1 mouse cellular context compared by ENCODE assay signal in the genomic region with DNA sequence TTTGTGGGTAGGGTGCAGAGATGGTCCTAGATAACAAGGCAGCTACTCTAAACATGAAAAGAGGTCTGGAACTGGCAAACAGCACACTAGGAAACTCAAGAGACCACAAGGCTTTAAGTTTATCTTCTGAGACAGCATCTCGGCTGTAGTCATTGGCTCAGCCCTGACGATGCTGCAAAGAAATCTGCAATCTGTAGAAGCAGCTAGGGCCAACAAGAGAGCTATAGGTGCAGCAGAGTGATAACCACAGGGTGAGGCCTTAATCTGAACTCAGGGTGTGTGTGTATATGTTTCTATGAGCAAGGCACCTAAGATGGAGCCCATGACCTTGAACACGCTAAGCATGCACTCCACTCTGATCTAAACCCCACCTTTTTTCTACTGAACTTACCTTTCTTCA.
TF ChIP-seq lines count a peak whose summit lies in the region.

No protein-coding gene starts in this region.

TF ChIP-seq in MEL, 35 proteins besides CTCF, POLR2A, EP300 and RAD21:
- TF ChIP-seq NRF1 (IDR thresholded peaks at IDR 0.05; ENCODE audit: insufficient read depth, low read depth, low read length, poor library complexity, severe bottlenecking) (no peak), TAL1 (IDR thresholded peaks at IDR 0.05; ENCODE audit: low read length) (no peak), GATA1 (IDR thresholded peaks at IDR 0.05; ENCODE audit: low read depth, low read length) (0 out of 2 replicates have a peak, but pooled peaks have one; percentile 19), MXI1 (IDR thresholded peaks at IDR 0.05; ENCODE audit: low read depth, low read length) (no peak)
